8 mouse cellular contexts compared by ENCODE assay signal in genomic region chr5:71657482-71658114, GRCm38 (mm10). TPM values are rescaled to one million over a fixed set of nuclear protein-coding genes. Genes with fewer than 3 reads are reported as not detected.
DNase-seq lines count a peak whose midpoint lies in the region; ATAC-seq lines count a peak whose summit lies in the region.

TSS of gene Gabrb1 (plus strand) at chr5:71658113.

- ATAC-seq in heart, embryonic 11.5 days (replicated peaks; ENCODE audit: insufficient number of reproducible peaks, low FRiP score, low TSS enrichment): peak; percentile 79

- no peak for DNase-seq in heart, adult 11 months
- peak; percentile 80 for DNase-seq in embryo, embryonic 11 days
- peak; percentile 17 to 18 for DNase-seq in heart, postnatal 10 days
- peak; percentile 46 to 65 for DNase-seq in layer of hippocampus, postnatal 10 days (ENCODE audit: low spot score in 2 of 2)
- DNase-seq in lung, postnatal 10 days: peak; percentile 5
- peak; percentile 16 for DNase-seq in retina, postnatal 7 days (ENCODE audit: low read depth, low spot score)
- no peak for DNase-seq in urinary bladder, postnatal 10 days (ENCODE audit: low spot score)

- H3K9ac ChIP-seq in heart, embryonic 11.5 days (ENCODE audit: low read depth, low read length): peak within 1 kb of the TSS; percentile 61

- peaks cover 8% of the 10 kb centered on the region for H3K27me3 ChIP-seq in heart, embryonic 11.5 days (ENCODE audit: control insufficient read depth, insufficient read depth, low read length)

- H3K4me2 ChIP-seq in heart, embryonic 11.5 days: peak within 1 kb of the TSS; percentile 97

- no peaks in the 10 kb centered on the region for H3K9me3 ChIP-seq in heart, embryonic 11.5 days (replicated peaks; ENCODE audit: control insufficient read depth, low read length)

- WGBS in heart, embryonic 11.5 days (ENCODE audit: insufficient replicate concordance): under 1% methylated on average over 49 of the region's 49 CpGs

- H3K27ac ChIP-seq in heart, embryonic 11.5 days (ENCODE audit: low read depth, low read length): no peak within 1 kb of the TSS

- peak within 1 kb of the TSS; percentile 65 for H3K4me3 ChIP-seq in heart, embryonic 11.5 days (ENCODE audit: low read depth, low read length)

- no peaks in the 10 kb centered on the region for H3K36me3 ChIP-seq in heart, embryonic 11.5 days (ENCODE audit: control insufficient read depth, insufficient read depth, low read length)

- H3K4me1 ChIP-seq in heart, embryonic 11.5 days (ENCODE audit: control insufficient read depth, insufficient read depth, low read length): no peaks in the 10 kb centered on the region

- intact Hi-C loops in heart, postnatal 10 days (cut with DNase I): no loop called here

RNA-seq across cellular contexts. Expression of gene Gabrb1, which starts in this region (rescaled TPM):
- 1.1 and 1.7 TPM in 2 replicates for polyA plus RNA-seq in heart, embryonic 11.5 days (2014; fragmentation: Nextera tagmentation; extraction: Ambion mirVana)
- total RNA-seq in heart, postnatal 10 days (2021): under 1 TPM; 0.02 to 0.05 TPM
- total RNA-seq in layer of hippocampus, postnatal 10 days (2021): 100 to 1,000 TPM in 1 of 2 experiments, 10 to 100 TPM in 1; 99.4 to 104 TPM

Comparison
In these comparisons a context has a peak if more than half of its experiments do, and no peak if none do; other contexts are left out.
1. RNA of gene Gabrb1 (total RNA-seq): 99.4 to 104 TPM in layer of hippocampus, postnatal 10 days; 0.02 to 0.05 TPM in heart, postnatal 10 days; every median in the first group is over 10 times any median in the second.
2. Peak in DNase-seq in heart, postnatal 10 days; RNA of the gene not detected or under 1 TPM.
3. DNase-seq: peak in embryo, embryonic 11 days (single experiment), layer of hippocampus, postnatal 10 days (2 of 2), lung, postnatal 10 days (single experiment) and retina, postnatal 7 days (single experiment); none in heart, adult 11 months (single experiment) and urinary bladder, postnatal 10 days (single experiment).